Mouse (Mus musculus) CH12.LX (cell line): ENCODE results near the gene Maco1. TPM values are rescaled to one million over a fixed set of nuclear protein-coding genes. Genes with fewer than 3 reads are reported as not detected.

Experiments
- DNase-seq: peaks from one replicate; pipeline ENCODE4 v3.0.0-alpha.2; 2013; ENCODE audit errors: extremely low read depth
- H3K27ac ChIP-seq: 2 replicates; pipeline ENCODE4 v1.5.1; 2012; ENCODE audit warnings: low read depth, mild to moderate bottlenecking, control low read depth, moderate library complexity; ENCODE audit not compliant: insufficient read depth
- H3K27me3 ChIP-seq: replicated peaks from 2 replicates; pipeline ENCODE3; 2012; ENCODE audit warnings: inconsistent platforms
- H3K36me3 ChIP-seq, 2 experiments: replicated peaks in 1 of 2; 2 replicates each; pipeline versions ENCODE3 to v1.6.1; 2012; ENCODE audit warnings: inconsistent platforms in 1 of 2, low read length in 1 of 2, mild to moderate bottlenecking in 1 of 2, mixed read lengths in 1 of 2, moderate library complexity in 1 of 2; ENCODE audit not compliant: control insufficient read depth in 1 of 2, insufficient read depth in 1 of 2
- H3K4me1 ChIP-seq, 2 experiments: 2 replicates each; pipeline ENCODE4 v1.6.1; 2012; ENCODE audit warnings: inconsistent platforms in 1 of 2, moderate library complexity in 1 of 2; ENCODE audit not compliant: insufficient read depth in 2 of 2, control insufficient read depth in 1 of 2
- H3K4me2 ChIP-seq: 2 replicates; pipeline ENCODE4 v1.6.1; 2012; ENCODE audit warnings: low read depth, mild to moderate bottlenecking, control low read depth; ENCODE audit not compliant: poor library complexity, insufficient read depth, severe bottlenecking
- H3K4me3 ChIP-seq, 3 experiments: fragments of 150-350 bp in 1 of 3; sonication (generic) in 1 of 3; replicated peaks in 1 of 3; 2 replicates each; pipeline versions ENCODE3 to v1.5.1; 2011 to 2012; ENCODE audit warnings: low read depth in 2 of 3, low read length in 2 of 3, mild to moderate bottlenecking in 2 of 3, moderate library complexity in 2 of 3, control low read depth in 1 of 3, improper control_type of control experiment in 1 of 3, inconsistent platforms in 1 of 3, mixed read lengths in 1 of 3; ENCODE audit not compliant: poor library complexity in 1 of 3
- H3K79me2 ChIP-seq: replicated peaks from 2 replicates; pipeline ENCODE4 v1.6.1; 2012; ENCODE audit warnings: mild to moderate bottlenecking, moderate library complexity; ENCODE audit not compliant: control insufficient read depth, poor library complexity, insufficient read depth, severe bottlenecking; ENCODE audit errors: extremely low read depth
- H3K9ac ChIP-seq: 2 replicates; pipeline ENCODE4 v1.6.1; 2012; ENCODE audit warnings: low read depth, mild to moderate bottlenecking, control low read depth, moderate library complexity; ENCODE audit not compliant: insufficient read depth
- H3K9me3 ChIP-seq: replicated peaks from 2 replicates; pipeline ENCODE3; 2012; ENCODE audit warnings: low read length, inconsistent platforms, mixed read lengths
- BHLHE40 ChIP-seq: IDR thresholded peaks from 2 replicates; pipeline ENCODE4 v1.6.1; 2011; ENCODE audit warnings: mild to moderate bottlenecking, low read depth, low read length, improper control_type of control experiment
- CTCF ChIP-seq, 2 experiments: IDR thresholded peaks in 1 of 2; conservative IDR thresholded peaks in 1 of 2; 2 replicates each; pipeline ENCODE4 v1.5.1; 2011 to 2012; ENCODE audit warnings: low read depth in 2 of 2, low read length in 2 of 2, improper control_type of control experiment in 1 of 2, inconsistent platforms in 1 of 2, mild to moderate bottlenecking in 1 of 2, moderate library complexity in 1 of 2
- E2F4 ChIP-seq: IDR thresholded peaks from 2 replicates; pipeline ENCODE4 v1.6.1; 2011; ENCODE audit warnings: low read depth, low read length, improper control_type of control experiment; ENCODE audit not compliant: insufficient replicate concordance
- HCFC1 ChIP-seq: IDR thresholded peaks from 2 replicates; pipeline ENCODE4 v1.6.1; 2012; ENCODE audit warnings: low read depth, mild to moderate bottlenecking, inconsistent platforms, low read length, improper control_type of control experiment
- IRF4 ChIP-seq: IDR thresholded peaks from 2 replicates; pipeline ENCODE4 v1.6.1; 2014; ENCODE audit warnings: low read depth, mild to moderate bottlenecking, inconsistent platforms, low read length, improper control_type of control experiment
- JUND ChIP-seq: conservative IDR thresholded peaks from 2 replicates; pipeline ENCODE4 v1.6.1; 2011; ENCODE audit warnings: low read depth, low read length, improper control_type of control experiment
- MAFK ChIP-seq: IDR thresholded peaks from 2 replicates; pipeline ENCODE4 v1.6.1; 2011; ENCODE audit warnings: low read length, improper control_type of control experiment; ENCODE audit not compliant: insufficient replicate concordance
- MAX ChIP-seq: IDR thresholded peaks from 2 replicates; pipeline ENCODE4 v1.6.1; 2011; ENCODE audit warnings: low read length, improper control_type of control experiment
- MXI1 ChIP-seq: IDR thresholded peaks from 2 replicates; pipeline ENCODE4 v1.6.1; 2011; ENCODE audit warnings: mild to moderate bottlenecking, low read depth, low read length, improper control_type of control experiment
- MYC ChIP-seq: IDR thresholded peaks from 2 replicates; pipeline ENCODE4 v1.6.1; 2011; ENCODE audit warnings: low read depth, mild to moderate bottlenecking, improper control_type of control experiment, low read length
- NRF1 ChIP-seq: IDR thresholded peaks from 2 replicates; pipeline ENCODE4 v1.6.1; 2014; ENCODE audit warnings: low read depth, mild to moderate bottlenecking, inconsistent platforms, low read length, improper control_type of control experiment, moderate library complexity
- PAX5 ChIP-seq: IDR thresholded peaks from 2 replicates; pipeline ENCODE4 v1.6.1; 2012; ENCODE audit warnings: low read length, inconsistent platforms, mixed read lengths
- RAD21 ChIP-seq: IDR thresholded peaks from 2 replicates; pipeline ENCODE4 v1.6.1; 2011; ENCODE audit warnings: low read depth, mild to moderate bottlenecking, low read length, improper control_type of control experiment, moderate library complexity
- RCOR1 ChIP-seq: conservative IDR thresholded peaks from 2 replicates; pipeline ENCODE4 v1.6.1; 2012; ENCODE audit warnings: low read depth, mild to moderate bottlenecking, inconsistent platforms, low read length, improper control_type of control experiment
- SMC3 ChIP-seq: IDR thresholded peaks from 2 replicates; pipeline ENCODE4 v1.6.1; 2011; ENCODE audit warnings: low read depth, low read length, improper control_type of control experiment
- UBTF ChIP-seq: IDR thresholded peaks from 2 replicates; pipeline ENCODE4 v1.6.1; 2012; ENCODE audit warnings: low read depth, mild to moderate bottlenecking, inconsistent platforms, low read length, improper control_type of control experiment, moderate library complexity
- USF1 ChIP-seq: IDR thresholded peaks from 2 replicates; pipeline ENCODE4 v1.6.1; 2014; ENCODE audit warnings: low read depth, mild to moderate bottlenecking, inconsistent platforms, low read length, improper control_type of control experiment
- ZKSCAN1 ChIP-seq: IDR thresholded peaks from 2 replicates; pipeline ENCODE4 v1.6.1; 2012; ENCODE audit warnings: low read depth, inconsistent platforms, low read length, improper control_type of control experiment, borderline replicate concordance
- ZMIZ1 ChIP-seq: IDR thresholded peaks from 2 replicates; pipeline ENCODE4 v1.6.1; 2012; ENCODE audit warnings: low read depth, mild to moderate bottlenecking, inconsistent platforms, low read length, improper control_type of control experiment
- ZNF384 ChIP-seq: IDR thresholded peaks from 2 replicates; pipeline ENCODE4 v1.6.1; 2012; ENCODE audit warnings: low read depth, low read length, improper control_type of control experiment, inconsistent platforms
- dilution Hi-C: fragments of 300-500 bp; cut with MboI; formaldehyde crosslinking; loops from 2 replicates; pipeline ENCODE4 v1.14.3; 2020; ENCODE audit warnings: low sequenced_read_pairs; ENCODE audit not compliant: extremely low pct_unique_long_range_greater_than_20kb, extremely low pct_ligation_motif_present
- in situ Hi-C: fragments of 300-500 bp; cut with MboI; formaldehyde crosslinking; loops from 3 replicates; pipeline ENCODE4 v1.14.3; 2019; ENCODE audit warnings: low sequenced_read_pairs, low pct_ligation_motif_present, low pct_unique_long_range_greater_than_20kb, mixed read lengths
- polyA plus RNA-seq: library from polyadenylated mRNA; unstranded; fragments of >175 nt; gene quantifications from 2 replicates; pipeline ENCODE4 v1.2.1, GENCODE M21; 2012; ENCODE audit warnings: low read depth; ENCODE audit not compliant: insufficient read length
- total RNA-seq, 2 experiments: library from RNA; depleted of rRNA; stranded (reverse); fragments of 300-350 nt in 1 of 2; fragments of >200 nt in 1 of 2; gene quantifications; 2 replicates each; pipeline ENCODE4 v1.2.3; 2012 to 2014

The Maco1 gene
- total and polyA plus RNA-seq, 3 experiments: 15.8 to 19.8 (median 17.3) TPM

DNA sequence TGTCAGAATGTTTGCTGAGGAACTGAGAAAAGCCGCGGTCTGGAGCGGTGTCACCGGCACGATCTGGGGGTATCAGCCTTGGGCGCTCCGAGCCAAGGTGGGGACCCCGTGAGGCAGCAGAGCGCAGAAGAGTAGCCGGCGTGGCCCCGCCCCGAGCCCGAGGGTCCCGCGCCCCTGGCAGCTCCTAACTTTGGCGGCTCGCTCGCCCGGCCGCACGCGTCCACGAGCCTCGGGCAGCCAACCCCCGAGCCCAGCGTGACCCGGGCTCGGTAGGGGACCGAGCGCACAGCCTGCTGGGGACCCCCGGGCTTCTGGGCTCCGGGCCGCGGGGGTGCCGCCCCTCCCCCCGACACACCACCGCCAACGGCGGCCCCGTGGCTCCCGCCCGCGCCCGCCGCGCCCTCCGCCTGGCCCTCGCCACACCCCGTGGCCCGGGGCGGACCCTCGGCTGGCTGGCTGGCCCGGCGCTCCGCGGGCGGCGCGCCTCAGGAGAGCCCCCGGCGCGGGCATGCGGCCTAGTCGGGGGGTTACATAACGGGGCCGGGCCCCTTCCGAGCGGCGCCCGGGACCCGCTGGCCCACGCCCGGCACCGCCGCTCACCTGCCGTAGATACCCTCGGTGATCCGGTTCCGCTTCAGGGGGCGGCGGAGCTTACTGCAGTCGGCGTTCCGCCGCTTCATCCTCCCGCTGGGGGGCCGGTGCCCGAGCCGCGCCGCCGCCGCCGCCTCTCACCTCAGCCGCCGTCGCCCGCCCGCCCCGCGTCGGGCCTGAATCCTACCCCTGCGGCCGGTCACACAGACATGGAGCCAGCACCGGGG lies 498 bp downstream of the Maco1 start:
- H3K9me3 ChIP-seq: no peaks in the 10 kb centered on the region
- H3K27ac ChIP-seq: no peak overlapping the region
- in situ Hi-C loops (no loop called here), dilution Hi-C loops (no loop called here)
- TF ChIP-seq MAX (no peak), MXI1 (0 out of 2 replicates have a peak, but pooled peaks have one; percentile 22), UBTF (peak; percentile 80; the same call in 1 of the 2 replicates), MAFK (no peak), IRF4 (peak; percentile 37; the same call in 1 of the 2 replicates), E2F4 (no peak), BHLHE40 (peak; percentile 66)
- H3K9ac ChIP-seq: peak overlapping the region; percentile 83
- peaks cover 3% of the 10 kb centered on the region; the same call in 1 of the 2 replicates for H3K79me2 ChIP-seq
- peak overlapping the region; percentile 80 for H3K4me2 ChIP-seq
- H3K27me3 ChIP-seq: peaks cover 22% of the 10 kb centered on the region
- DNase-seq: peak; percentile 24
- peaks cover 4 to 13% of the 10 kb centered on the region in 2 experiments; a peak in 2 of 4 replicates for H3K4me1 ChIP-seq
- H3K36me3 ChIP-seq: peaks cover 0 to 2% of the 10 kb centered on the region in 2 experiments
- H3K4me3 ChIP-seq: peak overlapping the region; percentile 55 to 95 (median 75)

DNA sequence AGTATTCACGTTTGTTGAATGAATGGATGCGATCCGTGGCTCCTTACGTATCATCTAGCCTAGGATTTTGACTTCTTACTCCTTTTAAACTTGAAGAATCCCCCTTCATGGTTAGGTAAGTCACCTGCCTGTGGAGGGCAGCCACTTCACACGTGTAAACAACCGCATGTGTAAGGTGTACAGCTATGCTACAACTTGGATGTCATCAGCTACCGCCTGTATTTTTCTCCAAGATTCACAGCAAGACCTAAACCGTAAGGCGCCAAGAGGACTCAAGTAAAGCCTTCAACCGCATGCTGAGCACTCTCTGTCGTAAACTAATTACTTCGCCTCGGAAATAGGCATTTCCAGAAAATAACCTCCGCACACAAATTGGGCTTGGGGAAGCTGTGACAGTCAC lies 1.3 kb downstream of the Maco1 start:
- H3K36me3 ChIP-seq: peaks cover 0 to 2% of the 10 kb centered on the region in 2 experiments
- peak; percentile 8 for DNase-seq
- dilution Hi-C loops: no loop called here
- peaks cover 4 to 13% of the 10 kb centered on the region in 2 experiments; a peak in 2 of 4 replicates for H3K4me1 ChIP-seq
- H3K27ac ChIP-seq: no peak overlapping the region
- H3K9me3 ChIP-seq: no peaks in the 10 kb centered on the region
- peaks cover 22% of the 10 kb centered on the region for H3K27me3 ChIP-seq
- peak overlapping the region; percentile 83; the same call in 1 of the 2 replicates for H3K9ac ChIP-seq
- peak overlapping the region; percentile 55 to 95 (median 75) for H3K4me3 ChIP-seq
- peaks cover 5% of the 10 kb centered on the region; the same call in 1 of the 2 replicates for H3K79me2 ChIP-seq
- peak overlapping the region; percentile 80 for H3K4me2 ChIP-seq
- TF ChIP-seq JUND: no peak
- no peak for TF ChIP-seq NRF1
- TF ChIP-seq SMC3: no peak
- TF ChIP-seq RCOR1: no peak
- TF ChIP-seq CTCF (conservative IDR thresholded peaks at IDR 0.05 in 1 of 2, IDR thresholded peaks at IDR 0.05 in 1 of 2; ENCODE audit: low read depth in 2 of 2, low read length in 2 of 2): no peak; a peak in 1 of 4 replicates
- no peak for TF ChIP-seq ZMIZ1
- TF ChIP-seq MAX: no peak
- TF ChIP-seq USF1: no peak
- TF ChIP-seq E2F4: no peak
- no peak for TF ChIP-seq MYC
- no peak for TF ChIP-seq PAX5
- TF ChIP-seq ZNF384: no peak
- TF ChIP-seq HCFC1: no peak
- no peak for TF ChIP-seq ZKSCAN1
- no peak for TF ChIP-seq RAD21
- in situ Hi-C loops: no loop called here
